ENCODE assay signal across 8 mouse cellular contexts in genomic region chr3:69125891-69126508, GRCm38 (mm10). TPM values are rescaled to one million over a fixed set of nuclear protein-coding genes. Genes with fewer than 3 reads are reported as not detected.
DNase-seq lines count a peak whose midpoint lies in the region; ATAC-seq lines count a peak whose summit lies in the region.

No protein-coding gene starts in this region.

- peak; percentile 53 to 55 for DNase-seq in B cell, adult 2 months
- peak; percentile 85 for DNase-seq in MN1 (ENCODE audit: low spot score)
- DNase-seq in kidney, postnatal 14 days: peak; percentile 39
- DNase-seq in retina, embryonic 14.5 days (ENCODE audit: low spot score): peak; percentile 58
- DNase-seq in ovary, postnatal 10 days (ENCODE audit: low spot score): no peak

- H3K4me2 ChIP-seq in heart, embryonic 11.5 days: peak overlapping the region; percentile 72
- peak overlapping the region; percentile 70 for H3K4me2 ChIP-seq in lung, embryonic 16.5 days (ENCODE audit: low read depth, low read length)

- H3K4me3 ChIP-seq in heart, embryonic 11.5 days (ENCODE audit: low read depth, low read length): peak overlapping the region; percentile 88
- H3K4me3 ChIP-seq in lung, embryonic 16.5 days (ENCODE audit: low read length): peak overlapping the region; percentile 93

- WGBS in heart, embryonic 11.5 days (ENCODE audit: insufficient replicate concordance): under 1% methylated on average over 35 of the region's 35 CpGs
- WGBS in lung, embryonic 16.5 days: under 1% methylated on average over 35 of the region's 35 CpGs

- peak; percentile 60 for ATAC-seq in common myeloid progenitor, adult 5-6 weeks (replicated peaks; ENCODE audit: low read depth, poor library complexity, severe bottlenecking)
- no peak for ATAC-seq in heart, embryonic 11.5 days (replicated peaks; ENCODE audit: insufficient number of reproducible peaks, low FRiP score, low TSS enrichment)
- no peak for ATAC-seq in lung, embryonic 16.5 days (ENCODE audit: low read depth)

- H3K27ac ChIP-seq in heart, embryonic 11.5 days (ENCODE audit: low read depth, low read length): peak overlapping the region; percentile 96
- peak overlapping the region; percentile 90 for H3K27ac ChIP-seq in lung, embryonic 16.5 days (ENCODE audit: low read length)

- H3K9ac ChIP-seq in heart, embryonic 11.5 days (ENCODE audit: low read depth, low read length): peak overlapping the region; percentile 96
- peak overlapping the region; percentile 92 for H3K9ac ChIP-seq in lung, embryonic 16.5 days (ENCODE audit: low read length)

- peaks cover 8% of the 10 kb centered on the region for H3K4me1 ChIP-seq in heart, embryonic 11.5 days (ENCODE audit: control insufficient read depth, insufficient read depth, low read length)
- peaks cover 7% of the 10 kb centered on the region for H3K4me1 ChIP-seq in lung, embryonic 16.5 days (replicated peaks; ENCODE audit: control insufficient read depth, insufficient read depth, low read length)

- no peaks in the 10 kb centered on the region for H3K27me3 ChIP-seq in heart, embryonic 11.5 days (ENCODE audit: control insufficient read depth, insufficient read depth, low read length)
- H3K27me3 ChIP-seq in lung, embryonic 16.5 days (ENCODE audit: control insufficient read depth, insufficient read depth, low read depth, low read length): no peaks in the 10 kb centered on the region

- no peaks in the 10 kb centered on the region for H3K9me3 ChIP-seq in heart, embryonic 11.5 days (replicated peaks; ENCODE audit: control insufficient read depth, low read length)
- H3K9me3 ChIP-seq in lung, embryonic 16.5 days (ENCODE audit: control insufficient read depth, low read length): no peaks in the 10 kb centered on the region

- H3K36me3 ChIP-seq in heart, embryonic 11.5 days (ENCODE audit: control insufficient read depth, insufficient read depth, low read length): no peaks in the 10 kb centered on the region
- no peaks in the 10 kb centered on the region for H3K36me3 ChIP-seq in lung, embryonic 16.5 days (ENCODE audit: control insufficient read depth, insufficient read depth, low read length)

RNA-seq across cellular contexts. Expression of gene Kpna4, which starts 0.9 kb away (rescaled TPM):
- 52.9 and 65.0 TPM in 2 replicates for total RNA-seq in common myeloid progenitor, adult 5-6 weeks (2017)
- 27.3 and 30.9 TPM in 2 replicates for polyA plus RNA-seq in heart, embryonic 11.5 days (2014; fragmentation: Nextera tagmentation; extraction: Ambion mirVana)
- polyA plus RNA-seq in lung, embryonic 16.5 days (2015; fragmentation: Nextera tagmentation; extraction: Ambion mirVana): 26.1 and 28.4 TPM in 2 replicates
